Mouse (Mus musculus) hematopoietic stem cell, adult 5-6 weeks (primary cell): Measurements from ENCODE around the gene Kif12. TPM values are rescaled to one million over a fixed set of nuclear protein-coding genes. Genes with fewer than 3 reads are reported as not detected.

Experiments
- total RNA-seq: library from RNA; stranded (forward); fragments of 172-1452, 232-1000 nt; gene quantifications from 2 replicates; pipeline ENCODE4 v1.2.3, GENCODE M21; 2017

Gene Kif12
- total RNA-seq, 1 experiment from 2014 or later = not detected

Other genes with a start within 250 kb of the Kif12 start
- 1.3 and 1.5 TPM in 2 replicates for gene Zfp618, start 206.6 kb downstream of the Kif12 start, total RNA-seq
- not detected in 2 replicates for gene Ambp, start 17.3 kb downstream of the Kif12 start, total RNA-seq
- gene Col27a1, start 41.9 kb upstream of the Kif12 start, total RNA-seq = not detected in 2 replicates
- gene Orm1, start 172.4 kb upstream of the Kif12 start, total RNA-seq = 0.84 and 11.3 TPM in 2 replicates
- not detected in 2 replicates for gene Orm3, start 184.0 kb upstream of the Kif12 start, total RNA-seq
- not detected in 2 replicates for gene Orm2, start 190.3 kb upstream of the Kif12 start, total RNA-seq
- gene Akna, start 231.2 kb upstream of the Kif12 start, total RNA-seq = 19.1 and 22.1 TPM in 2 replicates